Mouse (Mus musculus) kidney, adult 2 months (tissue): ENCODE results near the gene Akr1b10. TPM values are rescaled to one million over a fixed set of nuclear protein-coding genes. Genes with fewer than 3 reads are reported as not detected.

Source experiments
- DNase-seq: peaks from one replicate; pipeline ENCODE4 v3.0.0; 2021
- H3K27ac ChIP-seq: fragments of 200-500 bp; 2 replicates; pipeline ENCODE4 v1.5.1; 2012; ENCODE audit warnings: low read depth, low read length, control low read depth, inconsistent platforms; ENCODE audit not compliant: insufficient read depth
- H3K27me3 ChIP-seq: fragments of 200-500 bp; replicated peaks from 2 replicates; pipeline ENCODE4 v1.6.1; 2012; ENCODE audit warnings: mild to moderate bottlenecking, moderate library complexity, low read length, inconsistent platforms; ENCODE audit not compliant: control insufficient read depth, insufficient read depth
- H3K36me3 ChIP-seq: fragments of 200-500 bp; 2 replicates; pipeline ENCODE4 v1.6.1; 2012; ENCODE audit warnings: mild to moderate bottlenecking, moderate library complexity, low read length, inconsistent platforms; ENCODE audit not compliant: control insufficient read depth, insufficient read depth
- H3K4me1 ChIP-seq: fragments of 200-500 bp; 2 replicates; pipeline ENCODE4 v1.6.1; 2011; ENCODE audit warnings: low read length; ENCODE audit not compliant: control insufficient read depth, insufficient read depth
- H3K4me3 ChIP-seq: fragments of 200-500 bp; 2 replicates; pipeline ENCODE4 v1.5.1; 2011; ENCODE audit warnings: mild to moderate bottlenecking, low read depth, low read length, control low read depth; ENCODE audit not compliant: insufficient read depth
- CTCF ChIP-seq: fragments of 200-500 bp; conservative IDR thresholded peaks from 2 replicates; pipeline ENCODE4 v1.5.1; 2011; ENCODE audit warnings: low read depth, mild to moderate bottlenecking, control low read depth, low read length, moderate library complexity, mixed read lengths; ENCODE audit not compliant: insufficient read depth, insufficient read length
- POLR2A ChIP-seq: fragments of 200-500 bp; IDR thresholded peaks from one replicate; pipeline ENCODE4 v1.6.1; 2011; ENCODE audit warnings: low read depth, low read length, control low read depth
- WGBS: fragments of 180-500 bp; shearing (Covaris S2); methylation state at CpG from one replicate; pipeline ENCODE4 v1.1.7; 2018; 5-methylcytosine and 5-hydroxymethylcytosine counted together
- polyA plus RNA-seq: library from polyadenylated mRNA; depleted of rRNA; stranded (reverse); fragments of >200 nt; gene quantifications from 2 replicates; pipeline ENCODE4 v1.2.3, GENCODE M21; 2012

Gene Akr1b10
- polyA plus RNA-seq, 1 experiment = 42.2 TPM

GRCm38 (mm10) chr6:34354354-34355348, 29.4 kb upstream of the Akr1b10 start:
- no peaks in the 10 kb centered on the region for H3K36me3 ChIP-seq
- 0 out of 2 replicates have a peak overlapping the region, but pooled peaks have one; percentile 36 for H3K4me3 ChIP-seq
- DNase-seq = no peak
- no peak for TF ChIP-seq POLR2A
- TF ChIP-seq CTCF = no peak
- no peak overlapping the region for H3K27ac ChIP-seq
- H3K4me1 ChIP-seq = peaks cover 3% of the 10 kb centered on the region; the same call in 1 of the 2 replicates
- H3K27me3 ChIP-seq = no peaks in the 10 kb centered on the region
- WGBS = 81% methylated on average over 8 of the region's 8 CpGs

- no peak for DNase-seq
- WGBS = 87% methylated on average over 6 of the region's 6 CpGs
Measured at GRCm38 (mm10) chr6:34355349-34355747, 28.7 kb upstream of the Akr1b10 start.

GRCm38 (mm10) chr6:34355841-34356240, 28.2 kb upstream of the Akr1b10 start:
- no peaks in the 10 kb centered on the region for H3K27me3 ChIP-seq
- no peak overlapping the region for H3K4me3 ChIP-seq
- TF ChIP-seq CTCF (no peak), POLR2A (no peak)
- WGBS = 89% methylated on average over 9 of the region's 9 CpGs
- peaks cover 3% of the 10 kb centered on the region; the same call in 1 of the 2 replicates for H3K4me1 ChIP-seq
- DNase-seq = no peak
- no peak overlapping the region for H3K27ac ChIP-seq
- H3K36me3 ChIP-seq = no peaks in the 10 kb centered on the region

More at GRCm38 (mm10) chr6:34355349-34355747, 28.7 kb upstream of the Akr1b10 start:
- H3K4me1 ChIP-seq = peaks cover 3% of the 10 kb centered on the region; the same call in 1 of the 2 replicates
- H3K27me3 ChIP-seq = no peaks in the 10 kb centered on the region
- H3K4me3 ChIP-seq = no peak overlapping the region
- no peak overlapping the region for H3K27ac ChIP-seq
- TF ChIP-seq CTCF (0 out of 2 replicates have a peak, but pooled peaks have one; percentile 3), POLR2A (no peak)
- H3K36me3 ChIP-seq = no peaks in the 10 kb centered on the region

GRCm38 (mm10) chr6:34364217-34365136, 19.5 kb upstream of the Akr1b10 start:
- H3K36me3 ChIP-seq = no peaks in the 10 kb centered on the region
- WGBS = 85% methylated on average over 12 of the region's 12 CpGs

GRCm38 (mm10) chr6:34367998-34368397, 16.0 kb upstream of the Akr1b10 start:
- no peak for TF ChIP-seq CTCF
- TF ChIP-seq POLR2A = no peak
- H3K36me3 ChIP-seq = no peaks in the 10 kb centered on the region
- H3K27me3 ChIP-seq = no peaks in the 10 kb centered on the region
- 77% methylated on average over 9 of the region's 9 CpGs for WGBS
- no peak overlapping the region for H3K4me3 ChIP-seq
- no peaks in the 10 kb centered on the region for H3K4me1 ChIP-seq
- DNase-seq = no peak
- no peak overlapping the region for H3K27ac ChIP-seq

More at GRCm38 (mm10) chr6:34364217-34365136, 19.5 kb upstream of the Akr1b10 start:
- DNase-seq = no peak
- Histone ChIP-seq H3K4me3 (no peak overlapping the region), H3K27ac (no peak overlapping the region), H3K4me1 (no peaks in the 10 kb centered on the region), H3K27me3 (no peaks in the 10 kb centered on the region)
- TF ChIP-seq CTCF (no peak), POLR2A (no peak)

GRCm38 (mm10) chr6:34370081-34370480, 13.9 kb upstream of the Akr1b10 start:
- Histone ChIP-seq H3K27me3 (no peaks in the 10 kb centered on the region), H3K36me3 (no peaks in the 10 kb centered on the region), H3K27ac (no peak overlapping the region), H3K4me1 (no peaks in the 10 kb centered on the region), H3K4me3 (no peak overlapping the region)
- TF ChIP-seq CTCF (no peak), POLR2A (no peak)
- no peak for DNase-seq
- 84% methylated on average over 8 of the region's 8 CpGs for WGBS
